Mouse (Mus musculus) telencephalon, adult 2 months (tissue): ENCODE measurements around the gene Mpig6b.
"Not testable (repeated sequence)": the region's sequence is repeated elsewhere in the genome, so short reads cannot be mapped to it uniquely, and the experiment has no call there.

Experiments
- DNase-seq: peaks from one replicate; pipeline ENCODE4 v3.0.0-alpha.2; 2011; ENCODE audit warnings: low read depth, low spot score

The Mpig6b gene

GRCm38 (mm10) chr17:35034896-35035295 lies 31.1 kb downstream of the Mpig6b start:
- DNase-seq: no peak

- DNase-seq: not testable (repeated sequence)
These were observed 32.3 kb downstream of the Mpig6b start for GRCm38 (mm10) chr17:35033703-35034102.

- no peak for DNase-seq
These were observed 33.6 kb downstream of the Mpig6b start for GRCm38 (mm10) chr17:35032323-35032870.

GRCm38 (mm10) chr17:35031880-35032279 lies 34.1 kb downstream of the Mpig6b start:
- no peak for DNase-seq

GRCm38 (mm10) chr17:35031272-35031671 lies 34.7 kb downstream of the Mpig6b start:
- DNase-seq: no peak

GRCm38 (mm10) chr17:35029691-35030532 lies 36.1 kb downstream of the Mpig6b start:
- no peak for DNase-seq

GRCm38 (mm10) chr17:35028315-35028714 lies 37.7 kb downstream of the Mpig6b start:
- no peak for DNase-seq

- no peak for DNase-seq
These were observed 38.5 kb downstream of the Mpig6b start, which contains the start of gene Sapcd1 for GRCm38 (mm10) chr17:35027277-35028068. Sapcd1 (minus strand) TSS chr17:35028016.

GRCm38 (mm10) chr17:35026206-35026605 lies 39.8 kb downstream of the Mpig6b start:
- DNase-seq: no peak

GRCm38 (mm10) chr17:35024691-35025488 lies 41.1 kb downstream of the Mpig6b start:
- no peak for DNase-seq

GRCm38 (mm10) chr17:35024261-35024660 lies 41.7 kb downstream of the Mpig6b start:
- DNase-seq: no peak

- DNase-seq: no peak
These were observed 42.2 kb downstream of the Mpig6b start for GRCm38 (mm10) chr17:35023756-35024155.

GRCm38 (mm10) chr17:35023221-35023620 lies 42.8 kb downstream of the Mpig6b start:
- no peak for DNase-seq

GRCm38 (mm10) chr17:35022541-35023060 lies 43.4 kb downstream of the Mpig6b start:
- no peak for DNase-seq

- DNase-seq: no peak
These were observed 44.0 kb downstream of the Mpig6b start for GRCm38 (mm10) chr17:35021842-35022477.

- peak; percentile 16 for DNase-seq
These were observed 44.7 kb downstream of the Mpig6b start for GRCm38 (mm10) chr17:35021163-35021808.

- DNase-seq: no peak
These were observed 45.4 kb downstream of the Mpig6b start for GRCm38 (mm10) chr17:35020551-35020950.

GRCm38 (mm10) chr17:35019894-35020293 lies 46.1 kb downstream of the Mpig6b start:
- DNase-seq: no peak

- no peak for DNase-seq
These were observed 47.8 kb downstream of the Mpig6b start for GRCm38 (mm10) chr17:35018171-35018570.

- no peak for DNase-seq
These were observed 48.3 kb downstream of the Mpig6b start for GRCm38 (mm10) chr17:35017706-35018030.
